Mouse (Mus musculus) adrenal gland, postnatal 4 days (tissue): ENCODE measurements around the gene Cdk2ap2. TPM values are rescaled to one million over a fixed set of nuclear protein-coding genes. Genes with fewer than 3 reads are reported as not detected.
"Not testable (repeated sequence)": the region's sequence is repeated elsewhere in the genome, so short reads cannot be mapped to it uniquely, and the experiment has no call there.

Source experiments
- DNase-seq, 2 experiments: peaks; one replicate each; pipeline ENCODE4 v3.0.0; 2021 to 2022; ENCODE audit warnings: low spot score in 2 of 2, mixed read lengths in 2 of 2
- total RNA-seq, 2 experiments: library from RNA; stranded (reverse); gene quantifications; 2 replicates each; pipeline ENCODE4 v1.2.3; 2021

Cdk2ap2 gene
- total RNA-seq, 2 experiments from 2014 or later, result 45.8 to 47.3 TPM

GRCm38 (mm10) chr19:4066280-4066679 lies 30.7 kb upstream of the Cdk2ap2 start:
- DNase-seq, result no peak

- DNase-seq, result no peak
Measured at GRCm38 (mm10) chr19:4066877-4067276, 30.1 kb upstream of the Cdk2ap2 start.

- not testable (repeated sequence) for DNase-seq
Measured at GRCm38 (mm10) chr19:4068242-4068641, 28.7 kb upstream of the Cdk2ap2 start.

GRCm38 (mm10) chr19:4068717-4069410 lies 28.1 kb upstream of the Cdk2ap2 start:
- DNase-seq, result no peak

GRCm38 (mm10) chr19:4070311-4070710 lies 26.7 kb upstream of the Cdk2ap2 start:
- no peak for DNase-seq

- no peak for DNase-seq
Measured at GRCm38 (mm10) chr19:4070756-4071155, 26.2 kb upstream of the Cdk2ap2 start.

GRCm38 (mm10) chr19:4071406-4071805 lies 25.6 kb upstream of the Cdk2ap2 start:
- no peak for DNase-seq

- no peak for DNase-seq
Measured at GRCm38 (mm10) chr19:4072706-4073424, 24.1 kb upstream of the Cdk2ap2 start.

GRCm38 (mm10) chr19:4075531-4075930 lies 21.5 kb upstream of the Cdk2ap2 start:
- no peak for DNase-seq

GRCm38 (mm10) chr19:4079594-4079993 lies 17.4 kb upstream of the Cdk2ap2 start:
- no peak for DNase-seq

GRCm38 (mm10) chr19:4080511-4081009 lies 16.4 kb upstream of the Cdk2ap2 start:
- no peak for DNase-seq

- DNase-seq, result no peak
Measured at GRCm38 (mm10) chr19:4081394-4081793, 15.6 kb upstream of the Cdk2ap2 start, which contains the start of gene Cabp2. Cabp2 (plus strand) TSS chr19:4081578.

GRCm38 (mm10) chr19:4082219-4082965 lies 14.6 kb upstream of the Cdk2ap2 start:
- DNase-seq, result no peak

GRCm38 (mm10) chr19:4083316-4083715 lies 13.7 kb upstream of the Cdk2ap2 start:
- DNase-seq, result no peak

GRCm38 (mm10) chr19:4083826-4084225 lies 13.2 kb upstream of the Cdk2ap2 start:
- DNase-seq, result no peak

GRCm38 (mm10) chr19:4084984-4085383 lies 12.0 kb upstream of the Cdk2ap2 start:
- no peak for DNase-seq

GRCm38 (mm10) chr19:4086156-4086555 lies 10.8 kb upstream of the Cdk2ap2 start:
- DNase-seq, result no peak

- DNase-seq, result no peak
Measured at GRCm38 (mm10) chr19:4087090-4087489, 9.9 kb upstream of the Cdk2ap2 start.

- DNase-seq, result no peak
Measured at GRCm38 (mm10) chr19:4088146-4088545, 8.8 kb upstream of the Cdk2ap2 start.

GRCm38 (mm10) chr19:4089128-4089527 lies 7.9 kb upstream of the Cdk2ap2 start:
- no peak for DNase-seq

- DNase-seq, result no peak
Measured at GRCm38 (mm10) chr19:4090446-4090845, 6.5 kb upstream of the Cdk2ap2 start.

- no peak for DNase-seq
Measured at GRCm38 (mm10) chr19:4091383-4091782, 5.6 kb upstream of the Cdk2ap2 start.
